Mouse (Mus musculus) MN1 (cell line): ENCODE measurements at regions not wholly inside any gene's neighbourhood (a gene's known extent, or its start where the extent isn't known, plus 50 kb on each side); places are given as distances from the start of the nearest gene placed in this dataset.
"Not testable (repeated sequence)": the region's sequence is repeated elsewhere in the genome, so short reads cannot be mapped to it uniquely, and the experiment has no call there.

ENCODE experiments used
- DNase-seq: peaks from one replicate; pipeline ENCODE4 v3.0.0-alpha.2; 2016; ENCODE audit warnings: low spot score

GRCm38 (mm10) chr13:97421831-97422230, 180.9 kb downstream of the Enc1 start:
- DNase-seq, result no peak

- no peak for DNase-seq
Measured at GRCm38 (mm10) chr13:97420773-97421172, 179.9 kb downstream of the Enc1 start.

GRCm38 (mm10) chr13:97419100-97419499, 178.2 kb downstream of the Enc1 start:
- DNase-seq, result no peak

- DNase-seq, result no peak
Measured at GRCm38 (mm10) chr13:97418681-97419080, 177.8 kb downstream of the Enc1 start.

- no peak for DNase-seq
Measured at GRCm38 (mm10) chr13:97418081-97418480, 177.2 kb downstream of the Enc1 start.

GRCm38 (mm10) chr13:97415927-97416709, 175.2 kb downstream of the Enc1 start:
- DNase-seq, result no peak

GRCm38 (mm10) chr13:97415381-97415780, 174.5 kb downstream of the Enc1 start:
- no peak for DNase-seq

GRCm38 (mm10) chr13:97412151-97412550, 171.2 kb downstream of the Enc1 start:
- DNase-seq, result peak; percentile 87

GRCm38 (mm10) chr13:97410550-97411201, 169.8 kb downstream of the Enc1 start:
- DNase-seq, result no peak

- DNase-seq, result peak; percentile 34
Measured at GRCm38 (mm10) chr13:97409891-97410525, 169.1 kb downstream of the Enc1 start.

- no peak for DNase-seq
Measured at GRCm38 (mm10) chr13:97409291-97409780, 168.4 kb downstream of the Enc1 start.

- peak; percentile 80 for DNase-seq
Measured at GRCm38 (mm10) chr13:97408414-97409290, 167.7 kb downstream of the Enc1 start.

- DNase-seq, result no peak
Measured at GRCm38 (mm10) chr13:97407773-97408172, 166.9 kb downstream of the Enc1 start.

- DNase-seq, result no peak
Measured at GRCm38 (mm10) chr13:97406678-97407077, 165.8 kb downstream of the Enc1 start.

GRCm38 (mm10) chr13:97402164-97402761, 161.4 kb downstream of the Enc1 start:
- no peak for DNase-seq

- DNase-seq, result no peak
Measured at GRCm38 (mm10) chr13:97401620-97402019, 160.7 kb downstream of the Enc1 start.

GRCm38 (mm10) chr13:97398041-97398440, 157.1 kb downstream of the Enc1 start:
- DNase-seq, result no peak

- DNase-seq, result no peak
Measured at GRCm38 (mm10) chr13:97396899-97397640, 156.2 kb downstream of the Enc1 start.

GRCm38 (mm10) chr13:97396286-97396685, 155.4 kb downstream of the Enc1 start:
- not testable (repeated sequence) for DNase-seq

- no peak for DNase-seq
Measured at GRCm38 (mm10) chr13:97394756-97395454, 154.0 kb downstream of the Enc1 start.
